Mouse (Mus musculus): Measurements from ENCODE around the gene Minos1.

DNA sequence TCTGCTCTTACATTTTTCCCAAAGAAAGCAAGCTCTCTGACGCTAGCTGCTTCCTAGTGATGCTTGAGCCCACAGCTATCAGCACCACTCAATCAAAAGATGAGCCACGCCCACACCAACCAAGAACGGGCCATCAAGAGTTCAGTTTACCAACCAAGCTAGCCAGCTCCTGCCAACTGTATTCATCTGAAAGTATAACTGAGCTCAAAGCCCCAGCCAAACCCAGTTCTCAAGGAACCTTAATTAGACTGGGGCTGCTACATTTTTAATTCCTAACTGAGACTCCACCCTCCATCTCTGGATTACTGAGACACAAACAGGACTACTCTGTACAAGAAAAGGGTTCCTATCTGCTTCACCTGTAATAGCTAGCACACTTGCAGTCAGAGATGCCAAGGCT lies 20.1 kb downstream of the Minos1 start:
- TF ChIP-seq POLR2A (IDR thresholded peaks at IDR 0.05; ENCODE audit: extremely low read depth, insufficient read depth, low read length) (no peak), CTCF (IDR thresholded peaks at IDR 0.05; ENCODE audit: low read depth, low read length) (no peak)

Data from liver, adult 2 months (tissue).